Mouse (Mus musculus) kidney, embryonic 14.5 days (tissue): ENCODE data around the gene Tbc1d9b. TPM values are rescaled to one million over a fixed set of nuclear protein-coding genes. Genes with fewer than 3 reads are reported as not detected.
"Not testable (repeated sequence)": the region's sequence is repeated elsewhere in the genome, so short reads cannot be mapped to it uniquely, and the experiment has no call there.

Experiments
- ATAC-seq: fragments of 200-750 bp; cut with Nextera tagmentation; 2 replicates; pipeline ENCODE4 v1.8.0; 2017; ENCODE audit warnings: moderate number of reproducible peaks, mild to moderate bottlenecking, moderate TSS enrichment, moderate library complexity; ENCODE audit not compliant: low FRiP score, low TSS enrichment
- H3K27ac ChIP-seq: fragments of 300-500 bp; sonication (generic); 2 replicates; pipeline ENCODE4 v1.5.1; 2014; ENCODE audit warnings: low read depth, mild to moderate bottlenecking, low read length, moderate library complexity, mixed read lengths
- H3K27me3 ChIP-seq: fragments of 300-500 bp; sonication (generic); 2 replicates; pipeline ENCODE4 v1.6.1; 2014; ENCODE audit warnings: mild to moderate bottlenecking, low read length; ENCODE audit not compliant: control insufficient read depth, insufficient read depth
- H3K36me3 ChIP-seq: fragments of 300-500 bp; sonication (generic); 2 replicates; pipeline ENCODE4 v1.6.1; 2014; ENCODE audit warnings: low read length, mixed read lengths; ENCODE audit not compliant: control insufficient read depth, insufficient read depth
- H3K4me1 ChIP-seq: fragments of 300-500 bp; sonication (generic); 2 replicates; pipeline ENCODE4 v1.6.1; 2014; ENCODE audit warnings: low read length, mixed read lengths; ENCODE audit not compliant: control insufficient read depth, insufficient read depth
- H3K4me2 ChIP-seq: fragments of 300-500 bp; sonication (generic); replicated peaks from 2 replicates; pipeline ENCODE4 v1.6.1; 2014; ENCODE audit warnings: low read depth, mild to moderate bottlenecking, low read length
- H3K4me3 ChIP-seq: fragments of 300-500 bp; sonication (generic); 2 replicates; pipeline ENCODE4 v1.5.1; 2014; ENCODE audit warnings: mild to moderate bottlenecking, low read length
- H3K9ac ChIP-seq: fragments of 300-500 bp; sonication (generic); 2 replicates; pipeline ENCODE4 v1.6.1; 2014; ENCODE audit warnings: low read depth, mild to moderate bottlenecking, low read length, moderate library complexity
- H3K9me3 ChIP-seq: fragments of 300-500 bp; sonication (generic); 2 replicates; pipeline ENCODE4 v1.6.1; 2016; ENCODE audit warnings: low read length; ENCODE audit not compliant: control insufficient read depth
- WGBS: fragments of 180-500 bp; shearing (Covaris S2); extraction: QIAGEN DNeasy Blood & Tissue Kit; methylation state at CpG from one replicate; pipeline ENCODE4 v1.1.7; 2014; 5-methylcytosine and 5-hydroxymethylcytosine counted together
- polyA plus RNA-seq: library from polyadenylated mRNA; unstranded; fragments of >200 nt; fragmentation: Nextera tagmentation; extraction: Ambion mirVana; gene quantifications from 2 replicates; pipeline ENCODE4 v1.2.1, GENCODE M21; 2014

The Tbc1d9b gene
- polyA plus RNA-seq, 1 experiment from 2014 or later = 36.8 TPM

DNA sequence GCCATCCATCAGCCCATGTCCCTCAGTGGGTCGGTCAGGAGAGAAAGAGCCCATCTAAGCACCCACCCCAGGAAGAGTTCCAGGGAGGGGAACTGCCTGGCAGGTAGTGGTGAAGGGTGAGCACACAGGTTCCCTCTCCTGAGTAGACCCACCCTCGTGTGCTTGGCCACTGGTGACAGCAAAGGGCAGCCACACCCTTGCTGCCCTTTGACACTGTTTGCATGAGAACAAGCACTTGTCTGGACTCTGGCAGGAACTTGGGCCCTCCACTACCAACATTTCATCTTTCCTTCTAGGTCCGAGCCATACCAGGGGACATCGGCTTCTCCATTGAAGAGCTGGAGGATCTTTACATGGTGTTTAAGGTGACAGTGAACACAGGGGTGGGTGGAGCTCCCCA is 28.2 kb downstream of the Tbc1d9b start:
- Histone ChIP-seq H3K36me3 (peaks cover 77% of the 10 kb centered on the region), H3K9ac (no peak overlapping the region), H3K4me1 (peaks cover 3% of the 10 kb centered on the region), H3K4me2 (no peak overlapping the region), H3K9me3 (no peaks in the 10 kb centered on the region), H3K27me3 (no peaks in the 10 kb centered on the region), H3K4me3 (no peak overlapping the region), H3K27ac (no peak overlapping the region)
- WGBS = 82% methylated on average over 4 of the region's 4 CpGs
- ATAC-seq = no peak

DNA sequence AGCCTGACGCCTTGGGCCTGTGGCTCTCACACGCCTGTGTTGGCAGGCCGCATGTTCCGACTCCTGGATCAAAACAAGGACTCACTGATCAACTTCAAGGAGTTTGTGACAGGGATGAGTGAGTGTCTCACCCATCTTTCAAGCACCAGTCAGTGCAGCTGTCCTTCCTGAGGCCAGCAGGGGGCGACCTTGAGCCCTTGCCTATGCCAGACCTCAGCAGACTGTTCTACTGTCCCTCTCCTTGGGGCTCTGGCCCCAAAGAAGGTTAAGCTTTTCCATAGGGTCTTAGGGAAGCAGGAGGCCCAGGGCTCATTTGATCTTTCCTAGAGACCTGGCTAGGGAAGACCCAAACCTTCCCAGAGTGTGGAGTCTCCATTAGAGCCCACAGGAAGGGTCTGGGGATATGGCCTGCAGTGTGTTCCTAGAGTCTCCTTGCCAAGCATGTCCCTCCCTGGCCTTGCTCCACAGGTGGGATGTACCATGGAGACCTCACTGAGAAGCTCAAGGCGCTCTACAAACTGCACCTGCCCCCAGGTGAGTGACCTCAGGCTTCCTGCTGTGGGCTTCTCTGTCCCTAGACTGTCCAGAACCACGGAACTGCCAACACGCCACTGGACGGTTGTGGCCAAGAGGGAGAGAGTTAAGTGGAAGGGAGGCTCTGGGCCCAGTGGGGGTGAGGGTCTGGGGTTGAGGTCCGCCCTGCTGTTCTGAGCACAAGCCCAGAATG is 30.5 kb downstream of the Tbc1d9b start:
- WGBS = 63% methylated on average over 10 of the region's 10 CpGs
- H3K27me3 ChIP-seq = no peaks in the 10 kb centered on the region
- no peak overlapping the region for H3K9ac ChIP-seq
- ATAC-seq = peak; percentile 73
- H3K4me1 ChIP-seq = no peaks in the 10 kb centered on the region
- no peak overlapping the region for H3K27ac ChIP-seq
- H3K4me3 ChIP-seq = no peak overlapping the region
- no peaks in the 10 kb centered on the region for H3K9me3 ChIP-seq
- H3K4me2 ChIP-seq = no peak overlapping the region
- peaks cover 63% of the 10 kb centered on the region for H3K36me3 ChIP-seq

GRCm38 (mm10) chr11:50162338-50163050 is 31.3 kb downstream of the Tbc1d9b start:
- no peak overlapping the region for H3K27ac ChIP-seq
- H3K4me2 ChIP-seq = no peak overlapping the region
- H3K36me3 ChIP-seq = peaks cover 56% of the 10 kb centered on the region
- ATAC-seq = no peak
- no peaks in the 10 kb centered on the region for H3K27me3 ChIP-seq
- WGBS = 98% methylated on average over 3 of the region's 3 CpGs
- H3K9me3 ChIP-seq = no peaks in the 10 kb centered on the region
- H3K9ac ChIP-seq = no peak overlapping the region
- H3K4me1 ChIP-seq = no peaks in the 10 kb centered on the region
- H3K4me3 ChIP-seq = no peak overlapping the region

DNA sequence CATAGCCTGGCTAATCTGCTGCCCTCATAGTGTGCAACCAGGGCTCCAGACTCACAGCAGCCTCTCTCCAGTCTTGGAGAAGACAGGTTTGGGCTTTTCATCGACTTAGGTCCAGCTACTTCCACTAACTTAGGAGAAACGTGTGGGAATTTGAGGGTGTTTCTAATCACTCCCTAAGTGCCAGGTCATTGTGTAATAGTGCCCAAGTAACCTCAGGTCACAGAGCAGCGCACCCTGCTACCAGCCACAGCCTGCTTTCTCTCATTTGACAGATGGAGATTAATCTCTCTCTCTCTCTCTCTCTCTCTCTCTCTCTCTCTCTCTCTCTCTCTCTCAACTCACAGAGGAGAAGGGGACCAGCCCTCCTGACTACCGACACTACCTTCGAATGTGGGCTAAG is 37.2 kb downstream of the Tbc1d9b start:
- H3K9ac ChIP-seq = no peak overlapping the region
- H3K27ac ChIP-seq = no peak overlapping the region
- H3K27me3 ChIP-seq = no peaks in the 10 kb centered on the region
- H3K9me3 ChIP-seq = no peaks in the 10 kb centered on the region
- ATAC-seq = no peak
- H3K4me3 ChIP-seq = no peak overlapping the region
- H3K4me2 ChIP-seq = no peak overlapping the region
- H3K4me1 ChIP-seq = no peaks in the 10 kb centered on the region
- H3K36me3 ChIP-seq = peaks cover 40% of the 10 kb centered on the region
- WGBS = 87% methylated on average over 5 of the region's 5 CpGs

- ATAC-seq = peak; percentile 21; the same call in 1 of the 2 replicates
- not testable (repeated sequence) for H3K4me1 ChIP-seq, H3K27me3 ChIP-seq, H3K9me3 ChIP-seq
- 7% methylated on average over 19 of the region's 19 CpGs for WGBS
- 0 out of 2 replicates have a peak within 1 kb of the TSS, but pooled peaks have one; percentile 42 for H3K27ac ChIP-seq
- H3K4me3 ChIP-seq = peak within 1 kb of the TSS; percentile 79
- H3K36me3 ChIP-seq = peaks cover 21% of the 10 kb centered on the region
- H3K9ac ChIP-seq = peak within 1 kb of the TSS; percentile 84
- H3K4me2 ChIP-seq = peak within 1 kb of the TSS; percentile 64
Measured at GRCm38 (mm10) chr11:50174111-50174729, 43.0 kb downstream of the Tbc1d9b start, which contains the start of gene Mrnip. Gene Mrnip (plus strand): TSS chr11:50174444.

GRCm38 (mm10) chr11:50174730-50175187 is 43.6 kb downstream of the Tbc1d9b start:
- Histone ChIP-seq H3K4me1 (peaks cover 7% of the 10 kb centered on the region; the same call in 1 of the 2 replicates), H3K9ac (peak overlapping the region; percentile 84), H3K27me3 (no peaks in the 10 kb centered on the region), H3K27ac (0 out of 2 replicates have a peak overlapping the region, but pooled peaks have one; percentile 42), H3K4me2 (peak overlapping the region; percentile 64), H3K4me3 (peak overlapping the region; percentile 79), H3K36me3 (peaks cover 20% of the 10 kb centered on the region), H3K9me3 (no peaks in the 10 kb centered on the region)
- WGBS = under 1% methylated on average over 27 of the region's 27 CpGs
- ATAC-seq = peak; percentile 100

- H3K27ac ChIP-seq = no peak overlapping the region
- H3K9me3 ChIP-seq = no peaks in the 10 kb centered on the region
- no peak overlapping the region for H3K4me2 ChIP-seq
- no peak overlapping the region for H3K4me3 ChIP-seq
- H3K9ac ChIP-seq = no peak overlapping the region
- H3K4me1 ChIP-seq = peaks cover 7% of the 10 kb centered on the region; the same call in 1 of the 2 replicates
- ATAC-seq = no peak
- H3K36me3 ChIP-seq = peaks cover 11% of the 10 kb centered on the region
- no peaks in the 10 kb centered on the region for H3K27me3 ChIP-seq
- 70% methylated on average over 3 of the region's 3 CpGs for WGBS
Measured at GRCm38 (mm10) chr11:50176351-50176750, 45.2 kb downstream of the Tbc1d9b start.

DNA sequence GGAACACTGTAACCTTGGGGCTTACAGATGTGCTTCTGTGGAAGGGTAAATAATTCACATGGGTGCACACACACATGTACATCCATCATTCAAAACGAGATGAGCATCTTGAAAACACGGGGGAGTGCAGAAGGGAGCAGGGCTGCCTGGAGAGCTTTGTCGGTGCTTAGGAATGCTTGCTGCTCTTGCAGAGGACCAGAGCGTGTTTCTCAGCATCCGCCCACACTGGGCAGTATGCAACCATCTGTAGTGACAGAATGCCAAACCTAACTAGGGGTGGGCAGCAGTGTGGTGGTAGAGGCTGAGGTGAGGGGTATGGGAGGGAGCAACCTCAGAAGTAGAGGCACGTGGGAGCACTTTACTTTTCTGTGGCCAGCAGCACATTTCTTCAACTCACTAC is 45.9 kb downstream of the Tbc1d9b start:
- Histone ChIP-seq H3K4me2 (no peak overlapping the region), H3K4me3 (no peak overlapping the region), H3K4me1 (peaks cover 7% of the 10 kb centered on the region; the same call in 1 of the 2 replicates), H3K27me3 (no peaks in the 10 kb centered on the region), H3K27ac (no peak overlapping the region), H3K36me3 (peaks cover 7% of the 10 kb centered on the region; the same call in 1 of the 2 replicates), H3K9me3 (no peaks in the 10 kb centered on the region), H3K9ac (no peak overlapping the region)
- ATAC-seq = no peak
- 70% methylated on average over 6 of the region's 6 CpGs for WGBS
